Mouse (Mus musculus): ENCODE results near the gene Gnptg.
"Not testable (repeated sequence)": the region's sequence is repeated elsewhere in the genome, so short reads cannot be mapped to it uniquely, and the experiment has no call there.

The Gnptg gene

DNA sequence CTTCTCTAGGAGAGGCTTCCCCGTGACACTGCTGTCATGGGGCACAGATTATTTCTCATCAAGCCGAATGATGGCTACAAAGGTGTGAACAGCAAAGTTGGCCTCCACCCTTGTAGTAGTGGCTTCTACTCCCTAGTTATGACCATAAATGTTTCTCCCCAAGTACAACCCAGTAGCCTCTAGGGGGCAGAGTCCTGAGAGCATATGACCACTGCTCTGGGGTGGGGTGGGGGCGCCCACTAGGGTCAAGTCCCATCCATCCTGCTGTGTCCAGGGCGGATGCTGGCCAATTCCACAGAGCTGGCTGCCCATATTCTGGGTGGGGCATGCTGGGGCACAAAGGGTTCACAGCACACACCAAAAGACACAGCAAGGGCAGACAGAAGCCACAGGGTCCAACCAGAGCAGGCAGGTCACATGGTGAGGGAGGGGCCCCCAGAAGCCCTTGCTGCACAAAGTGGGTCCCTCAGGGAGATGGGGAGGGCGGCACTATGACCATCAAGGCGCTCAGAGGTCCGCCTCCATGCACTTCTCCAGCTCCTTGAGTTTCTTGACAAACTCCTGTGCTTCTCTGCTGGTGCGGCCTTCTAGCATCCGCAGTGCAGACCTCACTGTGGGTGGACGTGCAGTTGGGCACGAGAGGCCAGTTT is 3.3 kb upstream of the Gnptg start:
- DNase-seq (ENCODE audit: low spot score in 2 of 2) = no peak

DNA sequence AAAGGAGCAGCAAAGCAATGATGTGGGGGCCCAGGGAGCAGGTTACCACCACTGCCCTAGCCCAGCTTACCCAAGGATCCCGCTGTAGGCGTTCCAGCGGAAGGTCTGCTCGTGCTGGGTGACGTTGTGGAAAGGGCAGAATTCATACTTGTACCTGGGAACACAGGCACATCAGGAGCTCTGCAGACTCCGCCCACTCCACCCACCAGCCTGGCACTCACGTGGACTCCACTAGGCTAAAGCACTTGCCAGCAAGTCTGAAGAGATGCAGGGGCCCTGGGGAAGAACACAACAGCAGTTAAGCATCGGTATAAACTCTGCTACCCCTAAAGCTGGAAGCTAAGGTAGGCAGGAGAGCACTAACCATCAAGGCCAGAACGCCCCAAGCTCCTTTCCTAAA is 4.3 kb downstream of the Gnptg start:
- no peak for DNase-seq (ENCODE audit: low spot score in 2 of 2)

DNA sequence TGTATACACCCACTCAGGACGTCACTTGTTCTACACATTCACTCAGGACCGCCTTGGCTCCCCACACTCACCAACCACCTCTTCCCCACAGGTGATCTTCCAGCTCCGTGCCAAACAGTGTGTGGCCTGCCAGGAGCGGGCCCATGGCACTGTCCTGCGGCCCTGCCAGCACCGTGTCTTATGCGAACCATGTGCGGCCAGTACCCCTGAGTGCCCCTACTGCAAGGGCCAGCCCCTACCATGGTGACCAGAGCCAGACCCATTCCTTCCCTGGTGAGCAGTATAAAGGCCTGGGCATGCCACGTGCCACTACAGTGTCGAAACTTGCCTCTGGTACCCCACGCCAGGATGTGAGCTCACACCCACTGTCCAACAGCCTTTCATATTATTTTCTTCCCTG is 8.3 kb downstream of the Gnptg start:
- DNase-seq (ENCODE audit: low spot score in 2 of 2) = not testable (repeated sequence)

DNA sequence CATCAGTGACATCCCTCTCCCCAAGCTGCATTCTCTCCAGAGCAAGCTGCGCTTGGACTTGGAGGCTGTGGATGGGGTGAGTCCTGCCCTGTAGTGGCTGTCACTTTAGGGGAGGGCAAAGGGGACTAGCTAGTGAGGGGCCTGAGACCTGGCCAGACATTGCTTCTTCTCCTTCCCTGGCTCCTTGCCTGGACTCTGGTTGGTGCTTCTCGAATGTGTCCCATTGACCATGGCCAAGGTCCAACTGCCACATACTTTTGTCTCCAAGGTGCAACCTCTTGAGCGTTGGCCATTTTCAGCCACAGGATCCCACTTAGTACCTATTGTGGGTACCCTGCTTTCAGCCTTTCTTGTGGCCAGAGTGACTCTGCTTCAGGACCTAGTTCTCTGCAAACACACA is 9.2 kb downstream of the Gnptg start:
- DNase-seq (ENCODE audit: low spot score in 2 of 2) = no peak

DNA sequence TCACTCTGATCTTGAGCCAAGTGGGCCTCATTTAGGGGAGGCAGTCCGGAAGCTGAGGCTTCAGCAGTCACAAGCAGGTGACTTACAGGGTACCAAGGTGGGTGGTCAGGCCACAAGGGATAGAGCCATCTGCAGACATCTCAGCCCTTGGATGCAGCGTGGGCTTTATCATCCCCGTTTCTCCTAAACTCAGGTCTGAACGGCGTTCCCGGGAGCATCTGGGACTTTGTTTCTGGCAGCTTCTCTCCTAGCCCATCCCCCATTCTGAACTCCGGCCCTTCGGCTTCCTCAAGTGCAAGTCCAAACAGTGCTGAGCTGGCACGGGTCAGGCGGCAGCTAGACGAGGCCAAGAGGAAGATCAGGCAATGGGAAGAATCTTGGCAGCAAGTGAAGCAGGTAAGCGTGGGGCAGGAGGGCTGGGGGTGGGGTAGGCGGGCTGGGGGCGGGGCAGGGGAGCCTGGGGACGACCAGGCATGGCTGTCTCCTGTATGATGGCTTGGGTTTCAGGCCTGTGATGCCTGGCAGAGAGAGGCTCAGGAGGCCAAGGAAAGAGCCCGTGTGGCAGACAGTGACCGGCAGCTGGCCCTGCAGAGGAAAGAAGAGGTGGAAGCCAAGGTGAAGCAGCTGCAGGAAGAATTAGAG is 9.8 kb downstream of the Gnptg start:
- not testable (repeated sequence) for DNase-seq (ENCODE audit: low spot score in 2 of 2)

DNA sequence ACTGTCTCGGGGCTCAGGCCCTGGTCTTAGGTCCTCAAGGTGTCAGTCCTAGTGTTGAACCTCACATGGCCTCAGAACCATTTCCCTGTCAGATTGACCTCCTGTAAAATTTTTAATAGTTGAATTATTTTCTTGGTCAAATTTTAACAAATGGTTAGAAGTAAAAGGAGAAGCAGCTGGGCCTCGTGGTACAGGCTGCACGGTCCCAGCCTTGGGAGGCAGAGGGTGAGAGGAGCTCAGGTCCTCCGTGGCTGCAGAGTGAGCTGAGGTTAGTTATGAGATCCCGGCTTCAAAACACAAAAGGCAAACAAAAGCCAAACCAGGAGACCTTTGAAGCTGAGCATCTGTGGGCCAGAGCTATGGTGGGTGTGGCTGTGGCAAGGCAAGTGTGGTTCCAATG is 11.9 kb downstream of the Gnptg start:
- DNase-seq (ENCODE audit: low spot score in 2 of 2) = no peak

DNA sequence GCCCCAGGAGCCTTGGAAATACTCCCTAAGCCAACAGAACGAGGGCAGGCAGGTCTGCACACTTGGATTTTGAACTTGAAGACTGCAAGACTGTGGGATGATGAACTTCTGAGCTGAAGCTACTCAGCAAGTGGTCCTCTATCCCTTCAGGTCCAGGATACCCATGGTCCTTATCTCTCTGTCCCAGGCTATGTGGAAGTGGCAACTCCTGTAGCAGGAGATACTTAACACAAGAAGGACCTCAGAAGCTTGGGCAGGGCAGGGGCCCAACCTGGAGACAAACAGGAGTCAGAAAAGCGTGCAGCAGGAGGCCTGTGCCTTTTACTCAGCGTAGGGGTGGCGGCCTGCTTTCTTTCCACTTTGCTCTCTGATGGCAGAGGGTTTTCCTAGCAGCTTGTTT is 14.3 kb downstream of the Gnptg start:
- no peak for DNase-seq (ENCODE audit: low spot score in 2 of 2)

DNA sequence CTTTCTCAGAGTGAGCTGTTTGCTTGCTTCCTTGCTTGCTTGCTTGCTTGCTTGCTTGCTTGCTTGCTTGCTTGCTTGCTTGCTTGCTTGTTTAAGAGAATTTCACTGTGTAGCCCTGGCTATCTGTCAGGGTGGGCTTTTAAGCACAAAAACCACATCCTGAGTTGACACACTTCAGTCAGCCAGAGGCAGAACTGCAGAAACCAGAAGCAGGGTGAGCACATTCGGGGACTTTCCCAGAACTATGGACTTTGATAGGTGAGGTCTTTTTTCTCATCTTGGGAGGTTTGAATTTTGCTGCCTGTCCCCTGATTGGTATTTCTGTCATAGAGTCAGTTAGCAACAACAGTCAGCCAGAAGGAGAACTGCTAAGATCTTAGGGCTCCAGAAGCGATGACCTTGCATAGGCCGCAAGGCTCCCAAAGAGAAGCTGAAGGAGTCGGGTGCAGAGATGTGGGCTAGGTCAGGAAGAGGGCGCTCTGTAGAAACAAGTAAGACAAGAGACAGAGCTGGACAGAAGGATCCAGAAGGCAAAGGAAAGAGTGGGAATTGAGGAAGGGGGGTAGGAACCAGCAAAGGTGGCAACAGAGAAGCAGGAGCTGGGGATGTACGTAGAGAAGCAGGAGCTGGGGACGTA is 15.2 kb downstream of the Gnptg start:
- no peak for DNase-seq (ENCODE audit: low spot score in 2 of 2)

DNA sequence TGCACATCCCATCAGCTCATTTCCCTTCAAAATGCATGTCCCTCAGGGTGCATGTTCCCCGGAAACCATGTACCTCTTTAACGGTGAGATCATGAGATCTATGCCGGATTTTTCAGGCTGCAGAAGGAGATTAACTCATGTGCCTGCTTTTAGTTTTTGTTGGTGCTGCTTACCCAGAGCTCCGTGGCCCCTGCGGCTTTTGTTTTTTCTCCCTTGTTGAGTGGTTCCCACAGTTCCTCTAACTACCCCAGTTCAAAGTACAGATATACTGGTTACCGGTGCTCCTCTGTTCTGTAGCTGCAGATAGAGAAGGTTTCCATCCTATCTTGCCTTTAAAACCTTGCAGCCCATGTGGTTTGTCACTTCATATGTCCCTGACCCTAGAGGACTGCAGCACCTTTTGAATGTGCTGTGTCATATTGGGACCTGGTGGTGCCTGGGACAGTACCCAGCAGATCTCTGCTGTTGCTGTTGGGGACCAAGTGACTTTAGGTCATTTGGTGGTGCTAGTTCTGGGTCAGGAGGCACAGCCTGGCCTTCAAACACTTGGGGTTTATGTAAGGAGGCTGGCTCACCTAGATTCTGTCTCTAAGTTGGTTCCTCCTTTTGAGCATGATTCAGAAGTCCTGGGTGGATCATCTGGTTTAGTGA is 16.8 kb downstream of the Gnptg start:
- no peak for DNase-seq (ENCODE audit: low spot score in 2 of 2)

DNA sequence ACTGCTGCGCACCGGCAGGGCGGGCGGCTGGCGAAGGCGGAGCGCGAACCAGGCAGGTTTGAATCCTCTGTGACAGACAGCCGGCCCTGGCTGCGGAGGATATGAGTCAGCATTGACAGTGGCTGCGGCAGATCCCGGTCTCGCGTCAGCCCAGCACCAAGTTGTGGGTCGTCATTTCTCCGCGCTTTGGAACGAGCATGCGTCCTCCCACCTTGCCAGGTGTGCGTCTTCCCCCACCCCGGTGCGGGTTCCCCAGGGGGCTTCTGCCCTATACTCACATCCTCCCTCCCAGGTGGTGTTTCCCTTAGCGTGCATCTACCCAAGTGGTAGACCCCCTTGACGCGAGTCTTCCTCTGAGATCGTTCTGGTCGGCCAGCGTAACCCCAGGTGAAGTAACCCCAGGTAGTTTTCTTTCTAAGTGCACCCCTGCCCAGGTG is 17.4 kb downstream of the Gnptg start:
- not testable (repeated sequence) for DNase-seq (ENCODE audit: low spot score in 2 of 2)

DNA sequence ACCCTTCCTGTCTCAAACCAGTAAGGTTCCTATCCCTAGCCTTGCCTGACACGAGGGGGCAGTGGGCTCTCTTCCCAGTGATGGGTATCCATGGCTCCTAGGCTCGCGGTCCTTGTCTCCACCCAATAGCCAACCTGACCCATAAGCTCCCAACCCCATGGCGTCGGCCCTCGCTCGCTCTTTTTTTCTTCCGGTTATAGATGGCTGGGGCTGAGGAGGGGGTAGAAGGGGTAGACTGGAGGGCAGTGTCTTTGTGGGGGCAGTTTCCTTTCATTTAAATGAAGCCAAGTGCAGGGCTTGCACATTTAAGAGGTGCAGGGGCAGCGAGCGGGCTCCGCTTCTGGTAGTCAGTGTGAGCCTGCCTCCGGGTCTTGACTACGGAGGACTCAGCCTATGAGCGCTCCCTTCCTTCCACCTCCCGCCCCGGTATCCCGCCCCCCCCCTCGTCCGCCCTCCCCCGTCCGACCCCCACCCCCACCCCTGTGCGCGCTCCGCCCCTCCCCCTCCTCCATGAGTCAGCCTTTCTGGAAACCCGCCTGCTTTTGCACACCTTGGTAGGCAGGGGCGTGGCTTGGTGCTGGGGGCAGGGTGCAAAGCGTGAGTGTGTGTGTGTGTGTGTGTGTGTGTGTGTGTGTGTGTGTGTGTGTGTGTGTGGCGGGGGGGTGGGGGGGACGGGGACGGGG is 18.0 kb downstream of the Gnptg start:
- DNase-seq (ENCODE audit: low spot score in 2 of 2) = no peak

DNA sequence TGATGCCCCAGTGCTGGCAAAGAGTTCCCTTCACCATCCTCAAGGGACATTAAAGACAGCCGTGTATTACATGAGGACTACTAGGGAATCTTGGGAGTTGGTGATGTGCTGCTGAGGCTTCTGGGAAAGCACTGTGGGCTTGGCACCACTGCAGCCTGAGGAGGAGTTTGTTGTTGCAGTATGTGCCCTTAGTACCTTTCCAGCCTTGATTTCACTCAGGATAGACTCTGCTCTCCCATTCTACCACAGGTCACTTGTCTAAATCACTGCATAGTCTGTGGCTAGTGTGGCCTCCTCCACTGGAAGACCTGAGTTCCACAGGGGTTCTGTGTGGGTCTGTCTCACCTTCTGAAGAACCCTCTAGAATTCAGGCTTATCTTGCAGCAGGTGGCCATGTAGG is 19.2 kb downstream of the Gnptg start:
- no peak for DNase-seq (ENCODE audit: low spot score in 2 of 2)

DNA sequence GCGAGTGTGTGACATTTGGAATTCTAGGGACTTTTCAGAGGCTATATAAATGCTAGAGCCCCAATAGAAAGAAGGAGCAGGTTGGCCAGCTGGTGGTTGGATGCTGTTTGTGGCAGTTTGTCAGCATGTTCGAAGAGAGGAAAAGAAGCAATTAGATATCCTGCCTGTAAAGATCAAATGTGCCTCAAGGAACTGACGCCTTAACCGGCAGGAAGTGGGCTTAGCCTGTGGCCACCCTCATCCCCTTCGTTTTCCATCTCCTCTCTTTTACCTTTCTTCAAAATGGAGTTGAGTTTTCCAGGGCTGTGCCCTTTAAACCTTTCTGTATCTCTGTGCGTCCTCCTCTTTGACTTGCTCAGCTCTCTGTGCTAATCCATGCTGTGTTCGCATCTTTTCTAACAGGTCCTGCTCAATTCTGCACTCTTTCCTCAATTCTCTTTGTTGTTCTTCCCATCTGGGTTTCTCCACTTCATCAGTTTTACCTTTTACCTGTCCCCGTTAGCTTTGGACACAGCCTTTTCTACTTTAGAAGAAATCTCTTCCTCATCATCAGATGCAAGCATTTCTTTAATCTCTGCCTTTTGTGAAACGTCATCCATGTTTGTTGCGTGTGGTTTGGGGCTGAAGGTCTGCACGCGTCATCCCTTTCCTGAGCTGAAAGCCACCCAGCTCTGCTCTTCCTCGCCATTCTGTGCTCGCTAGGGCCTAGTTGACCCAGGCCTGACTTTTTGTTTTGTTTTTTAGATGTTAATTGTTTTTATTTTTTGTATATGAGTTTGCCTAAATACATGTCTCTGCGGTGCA is 20.2 kb downstream of the Gnptg start:
- no peak for DNase-seq (ENCODE audit: low spot score in 2 of 2)

DNA sequence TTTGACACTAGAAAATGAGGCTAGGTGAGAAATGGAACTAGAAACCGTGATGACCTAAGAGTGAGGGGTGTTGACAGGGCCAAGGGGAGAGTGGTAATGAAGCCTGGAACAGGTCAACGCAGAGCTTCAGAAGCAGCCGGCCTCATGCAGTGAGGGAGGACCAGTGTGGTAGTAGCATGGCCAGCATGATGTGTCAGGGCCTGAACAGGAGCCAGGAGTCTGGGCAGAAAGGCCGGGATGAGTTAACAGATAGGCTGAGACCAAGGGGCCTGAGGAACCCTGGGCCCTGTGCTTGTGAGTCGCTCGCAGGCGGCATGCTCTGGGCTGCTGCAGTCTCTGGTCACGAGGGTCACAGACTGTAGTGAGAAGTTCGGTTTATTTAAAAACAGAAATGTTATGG is 21.0 kb downstream of the Gnptg start:
- DNase-seq (ENCODE audit: low spot score in 2 of 2) = no peak

DNA sequence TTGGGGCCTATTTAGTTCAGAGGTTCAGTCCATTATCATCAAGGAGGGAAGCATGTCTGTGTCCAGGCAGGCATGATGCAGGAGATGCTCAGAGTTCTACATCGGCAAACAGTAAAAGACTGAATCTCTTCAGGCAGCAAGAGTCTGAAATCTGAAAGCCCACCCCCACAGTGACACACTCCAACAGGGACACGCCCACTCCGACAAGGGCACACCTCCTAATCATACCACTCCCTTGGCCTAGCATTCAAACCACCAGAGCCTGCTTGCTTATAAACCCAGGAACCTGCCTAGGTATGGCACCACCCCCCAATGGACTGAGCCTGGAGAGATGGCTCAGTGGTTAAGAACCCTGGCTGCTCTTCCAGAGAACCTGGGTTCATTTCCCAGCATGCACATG is 24.5 kb downstream of the Gnptg start:
- DNase-seq (ENCODE audit: low spot score in 2 of 2) = no peak

DNA sequence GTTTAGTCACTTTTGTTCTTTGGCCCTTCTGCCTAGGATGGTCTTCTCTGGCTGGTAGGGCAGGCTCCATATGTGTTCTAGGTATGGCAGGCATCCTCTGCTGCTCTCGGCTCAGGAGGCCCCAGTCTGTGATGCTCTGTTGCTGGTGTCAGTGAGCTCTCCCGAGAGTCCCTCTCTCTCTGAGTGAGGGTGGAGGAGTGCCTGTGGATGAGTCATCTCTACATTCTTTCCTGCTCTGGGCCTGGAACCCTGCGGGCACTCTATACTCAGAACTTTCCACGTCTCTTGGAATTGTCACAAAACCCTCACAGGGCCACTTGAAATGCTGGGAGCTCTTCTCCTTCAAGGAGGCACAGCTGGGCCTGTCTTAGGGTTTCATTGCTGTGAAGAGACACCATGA is 28.2 kb downstream of the Gnptg start:
- DNase-seq (ENCODE audit: low spot score in 2 of 2) = no peak

DNA sequence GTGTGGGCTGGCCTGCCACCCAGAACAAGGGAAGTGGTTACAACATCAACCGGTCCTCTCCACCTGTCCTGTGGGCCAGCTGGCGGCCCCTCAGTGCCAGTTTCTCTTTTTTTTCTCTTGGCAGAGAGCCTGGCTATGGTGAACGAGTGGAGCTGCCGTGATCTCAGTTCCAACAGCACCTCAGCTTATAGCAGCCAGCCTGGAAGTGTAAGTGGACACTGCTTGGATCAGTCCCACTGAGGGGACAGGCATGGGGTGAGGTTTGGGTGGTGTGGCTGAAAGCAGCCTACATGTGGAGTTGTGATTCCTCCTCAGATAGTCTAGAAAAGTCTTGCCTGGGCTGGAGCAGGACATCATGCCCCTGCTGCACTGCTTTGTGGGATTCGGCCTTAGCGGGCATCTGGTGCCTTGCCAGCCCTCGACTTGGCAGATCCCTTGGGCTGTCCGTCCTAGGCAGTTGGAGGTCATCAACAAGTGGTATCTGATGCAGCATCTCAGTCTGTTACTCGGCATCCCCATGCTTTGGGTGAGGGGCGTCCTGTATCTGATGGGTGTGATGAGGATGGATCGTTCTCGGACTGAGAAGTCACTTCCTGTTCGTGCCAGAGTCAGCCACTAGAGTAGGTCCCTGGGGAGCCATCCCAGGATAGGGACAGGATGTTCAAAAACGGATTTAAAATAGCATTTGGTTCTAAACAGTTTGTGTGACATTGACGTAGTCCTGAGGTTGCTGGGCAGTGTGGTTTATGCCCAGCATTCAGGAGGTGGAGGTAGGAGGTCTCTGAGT is 29.1 kb downstream of the Gnptg start:
- DNase-seq (ENCODE audit: low spot score in 2 of 2) = no peak

DNA sequence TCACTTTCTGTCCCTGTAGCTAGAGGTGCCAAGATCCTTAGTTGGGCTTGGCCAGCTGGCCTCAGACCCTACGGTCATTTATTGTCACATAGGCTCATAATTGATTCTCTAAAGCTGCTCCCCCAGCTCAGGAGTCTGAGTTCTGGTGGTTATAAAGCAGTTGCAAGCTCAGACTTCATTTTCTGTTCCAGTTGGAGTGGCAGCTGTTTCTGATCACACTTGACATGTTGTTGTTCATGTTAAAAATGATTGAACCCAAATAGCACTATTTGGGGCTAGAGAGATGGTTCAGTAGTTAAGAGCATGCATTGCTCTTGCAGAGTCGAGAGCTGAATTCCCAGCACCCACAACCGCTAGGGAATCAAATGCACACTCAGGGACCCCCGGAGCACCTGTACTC is 29.9 kb downstream of the Gnptg start:
- DNase-seq (ENCODE audit: low spot score in 2 of 2) = no peak

DNA sequence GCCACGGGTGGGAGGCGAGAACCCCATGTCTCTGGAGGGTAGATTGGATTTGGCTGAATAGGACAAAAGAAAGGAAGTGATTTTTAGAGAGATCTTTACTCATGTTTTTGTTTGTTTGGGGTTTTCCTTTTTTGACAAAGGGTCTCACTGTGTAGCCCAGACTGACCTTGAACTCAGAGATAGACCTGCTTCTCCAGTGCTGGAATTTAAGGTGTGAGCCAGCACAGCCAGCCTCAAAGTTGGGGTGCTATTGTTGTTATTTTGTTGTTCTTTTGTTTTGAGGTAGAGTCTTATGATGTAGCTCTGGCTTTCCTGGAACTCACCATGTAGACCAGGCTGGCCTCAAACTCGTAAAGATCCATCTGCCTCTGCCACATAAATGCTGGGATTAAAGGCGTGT is 37.5 kb downstream of the Gnptg start:
- no peak for DNase-seq (ENCODE audit: low spot score in 2 of 2)

DNA sequence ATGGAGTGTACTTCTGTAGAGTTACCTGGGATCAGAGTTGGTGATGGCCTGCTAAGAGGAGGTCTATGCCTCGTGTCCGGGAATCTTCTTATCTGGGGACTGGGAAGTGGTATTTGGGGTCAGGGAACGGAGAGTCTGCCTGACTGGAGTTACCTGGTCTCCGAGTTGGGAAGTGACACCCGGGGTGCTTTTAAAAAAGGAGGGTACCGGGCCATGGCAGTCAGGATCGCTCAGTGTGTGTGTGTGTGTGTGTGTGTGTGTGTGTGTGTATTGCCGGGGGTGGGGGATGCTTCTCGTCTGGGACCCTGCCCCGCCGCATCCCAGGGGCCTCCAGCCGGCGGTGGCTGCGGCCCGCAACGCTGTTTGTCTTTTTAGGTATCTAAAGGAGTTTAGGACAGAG is 50.8 kb downstream of the Gnptg start:
- DNase-seq (ENCODE audit: low spot score in 2 of 2) = no peak

Data from frontal cortex, postnatal 14 days (tissue).